Mouse (Mus musculus): ENCODE results near the gene Fam213b.

Fam213b gene

GRCm38 (mm10) chr4:154898506-154899446 lies at the start of gene Fam213b:
Gene Fam213b (minus strand): TSS chr4:154899135.
- peak in 1 of 2 experiments; percentile 73 for DNase-seq (ENCODE audit: low spot score in 2 of 2)

GRCm38 (mm10) chr4:154948066-154948939 lies 49.4 kb upstream of the Fam213b start:
- DNase-seq (ENCODE audit: low spot score in 2 of 2) = no peak

GRCm38 (mm10) chr4:154946319-154946718 lies 47.4 kb upstream of the Fam213b start:
- no peak for DNase-seq (ENCODE audit: low spot score in 2 of 2)

- peak; percentile 82 to 86 for DNase-seq (ENCODE audit: low spot score in 2 of 2)
Measured at GRCm38 (mm10) chr4:154944121-154944590, 45.2 kb upstream of the Fam213b start.

GRCm38 (mm10) chr4:154943323-154944039 lies 44.5 kb upstream of the Fam213b start:
- no peak for DNase-seq (ENCODE audit: low spot score in 2 of 2)

GRCm38 (mm10) chr4:154942632-154943322 lies 43.8 kb upstream of the Fam213b start:
- DNase-seq (ENCODE audit: low spot score in 2 of 2) = no peak

GRCm38 (mm10) chr4:154941831-154942230 lies 42.9 kb upstream of the Fam213b start:
- no peak for DNase-seq (ENCODE audit: low spot score in 2 of 2)

- no peak for DNase-seq (ENCODE audit: low spot score in 2 of 2)
Measured at GRCm38 (mm10) chr4:154940156-154940555, 41.2 kb upstream of the Fam213b start.

- DNase-seq (ENCODE audit: low spot score in 2 of 2) = no peak
Measured at GRCm38 (mm10) chr4:154937746-154938145, 38.8 kb upstream of the Fam213b start.

- no peak for DNase-seq (ENCODE audit: low spot score in 2 of 2)
Measured at GRCm38 (mm10) chr4:154936542-154937255, 37.8 kb upstream of the Fam213b start.

GRCm38 (mm10) chr4:154935788-154936187 lies 36.9 kb upstream of the Fam213b start:
- DNase-seq (ENCODE audit: low spot score in 2 of 2) = no peak

- no peak for DNase-seq (ENCODE audit: low spot score in 2 of 2)
Measured at GRCm38 (mm10) chr4:154934800-154935199, 35.9 kb upstream of the Fam213b start.

- no peak for DNase-seq (ENCODE audit: low spot score in 2 of 2)
Measured at GRCm38 (mm10) chr4:154933306-154933907, 34.5 kb upstream of the Fam213b start.

GRCm38 (mm10) chr4:154929088-154929660 lies 30.2 kb upstream of the Fam213b start:
- peak; percentile 74 to 84 for DNase-seq (ENCODE audit: low spot score in 2 of 2)

- peak; percentile 62 to 81 for DNase-seq (ENCODE audit: low spot score in 2 of 2)
Measured at GRCm38 (mm10) chr4:154928395-154929087, 29.6 kb upstream of the Fam213b start, which contains the start of gene Tnfrsf14. Gene Tnfrsf14 (minus strand): TSS chr4:154928563.

GRCm38 (mm10) chr4:154927899-154928337 lies 29.0 kb upstream of the Fam213b start:
- peak; percentile 69 to 78 for DNase-seq (ENCODE audit: low spot score in 2 of 2)

- peak; percentile 48 to 78 for DNase-seq (ENCODE audit: low spot score in 2 of 2)
Measured at GRCm38 (mm10) chr4:154926969-154927898, 28.3 kb upstream of the Fam213b start.
